Mouse (Mus musculus): ENCODE measurements at regions not wholly inside any gene's neighbourhood (a gene's known extent, or its start where the extent isn't known, plus 50 kb on each side); places are given as distances from the start of the nearest gene placed in this dataset.

GRCm38 (mm10) chr3:41493472-41493871 is 62.1 kb upstream of the Jade1 start:
- 0 out of 2 replicates have a peak, but pooled peaks cover 2% of the 10 kb centered on the region for H3K79me2 ChIP-seq (replicated peaks; ENCODE audit: control insufficient read depth, extremely low read depth, insufficient read depth, poor library complexity, severe bottlenecking)
- dilution Hi-C loops (cut with MboI; ENCODE audit: extremely low pct_ligation_motif_present, extremely low pct_unique_long_range_greater_than_20kb, low sequenced_read_pairs) (no loop called here), in situ Hi-C loops (cut with MboI; ENCODE audit: low pct_ligation_motif_present, low pct_unique_long_range_greater_than_20kb, low sequenced_read_pairs) (no loop called here)
- H3K4me2 ChIP-seq (ENCODE audit: insufficient read depth, low read depth, poor library complexity, severe bottlenecking) = no peak overlapping the region
- H3K9ac ChIP-seq (ENCODE audit: insufficient read depth, low read depth) = no peak overlapping the region
- no peak overlapping the region for H3K27ac ChIP-seq (ENCODE audit: insufficient read depth, low read depth)
- no peaks in the 10 kb centered on the region for H3K27me3 ChIP-seq (replicated peaks)
- no peaks in the 10 kb centered on the region for H3K36me3 ChIP-seq (replicated peaks in 1 of 2; ENCODE audit: control insufficient read depth in 1 of 2, insufficient read depth in 1 of 2, low read length in 1 of 2)
- no peaks in the 10 kb centered on the region for H3K9me3 ChIP-seq (replicated peaks; ENCODE audit: low read length)
- H3K4me3 ChIP-seq (replicated peaks in 1 of 3; ENCODE audit: low read depth in 2 of 3, low read length in 2 of 3, poor library complexity in 1 of 3) = no peak overlapping the region
- H3K4me1 ChIP-seq (ENCODE audit: control insufficient read depth in 1 of 2, insufficient read depth in 2 of 2) = peaks cover 13 to 29% of the 10 kb centered on the region in 2 experiments; a peak in 3 of 4 replicates
- no peak for DNase-seq (ENCODE audit: extremely low read depth)
- TF ChIP-seq MXI1 (IDR thresholded peaks at IDR 0.05; ENCODE audit: low read depth, low read length) (no peak), JUND (conservative IDR thresholded peaks at IDR 0.05; ENCODE audit: low read depth, low read length) (no peak), GABPA (IDR thresholded peaks at IDR 0.05; ENCODE audit: insufficient replicate concordance, low read depth, low read length) (no peak), HCFC1 (IDR thresholded peaks at IDR 0.05; ENCODE audit: low read depth, low read length) (no peak), BHLHE40 (IDR thresholded peaks at IDR 0.05; ENCODE audit: low read depth, low read length) (no peak)

DNA sequence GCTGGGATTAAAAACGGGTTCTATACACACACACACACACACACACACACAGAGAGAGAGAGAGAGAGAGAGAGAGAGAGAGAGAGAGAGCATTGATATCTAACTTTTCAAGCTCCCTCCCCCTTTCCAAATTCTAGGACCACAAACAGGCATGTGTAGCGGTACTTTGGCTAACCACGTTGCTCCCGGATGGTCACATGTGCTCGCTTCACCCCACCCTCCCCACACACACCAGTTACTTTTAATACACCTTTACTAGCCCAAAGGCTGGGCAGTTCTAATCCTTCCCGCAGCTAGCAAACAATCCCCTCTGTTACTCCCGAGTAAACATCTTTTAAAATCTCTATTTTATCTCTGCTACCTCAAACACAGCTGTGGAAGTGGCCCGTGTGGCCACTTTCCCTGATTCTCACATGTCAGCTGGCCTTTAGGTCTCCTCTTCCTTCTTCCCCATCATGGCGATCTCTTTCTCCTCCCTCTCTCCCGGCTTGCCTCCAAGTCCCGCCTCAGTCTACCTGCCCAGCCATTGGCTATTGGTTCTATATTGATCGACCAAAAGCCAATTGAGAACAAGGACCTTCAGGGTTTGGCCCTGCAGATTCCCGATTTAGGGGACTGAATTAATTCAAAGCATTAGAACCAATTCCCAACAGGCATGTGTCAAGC is 62.7 kb upstream of the Jade1 start:
- Histone ChIP-seq H3K27ac (ENCODE audit: insufficient read depth, low read depth) (no peak overlapping the region), H3K4me1 (ENCODE audit: control insufficient read depth in 1 of 2, insufficient read depth in 2 of 2) (peaks cover 13 to 33% of the 10 kb centered on the region in 2 experiments; a peak in 3 of 4 replicates), H3K9ac (ENCODE audit: insufficient read depth, low read depth) (peak overlapping the region; percentile 35; the same call in 1 of the 2 replicates), H3K4me3 (replicated peaks in 1 of 3; ENCODE audit: low read depth in 2 of 3, low read length in 2 of 3, poor library complexity in 1 of 3) (peak overlapping the region; percentile 23 to 53 (median 27)), H3K79me2 (replicated peaks; ENCODE audit: control insufficient read depth, extremely low read depth, insufficient read depth, poor library complexity, severe bottlenecking) (0 out of 2 replicates have a peak, but pooled peaks cover 2% of the 10 kb centered on the region), H3K36me3 (replicated peaks in 1 of 2; ENCODE audit: control insufficient read depth in 1 of 2, insufficient read depth in 1 of 2, low read length in 1 of 2) (no peaks in the 10 kb centered on the region), H3K9me3 (replicated peaks; ENCODE audit: low read length) (no peaks in the 10 kb centered on the region), H3K27me3 (replicated peaks) (no peaks in the 10 kb centered on the region), H3K4me2 (ENCODE audit: insufficient read depth, low read depth, poor library complexity, severe bottlenecking) (no peak overlapping the region)
- DNase-seq (ENCODE audit: extremely low read depth) = no peak
- dilution Hi-C loops (cut with MboI; ENCODE audit: extremely low pct_ligation_motif_present, extremely low pct_unique_long_range_greater_than_20kb, low sequenced_read_pairs) = no loop called here
- in situ Hi-C loops (cut with MboI; ENCODE audit: low pct_ligation_motif_present, low pct_unique_long_range_greater_than_20kb, low sequenced_read_pairs) = no loop called here
- TF ChIP-seq ZC3H11A (IDR thresholded peaks at IDR 0.05; ENCODE audit: low read depth, low read length) (no peak), MAX (IDR thresholded peaks at IDR 0.05; ENCODE audit: low read length) (no peak), MYC (IDR thresholded peaks at IDR 0.05; ENCODE audit: low read depth, low read length) (peak; percentile 12; the same call in 1 of the 2 replicates)

- no peak overlapping the region for H3K27ac ChIP-seq (ENCODE audit: insufficient read depth, low read depth)
- dilution Hi-C loops (cut with MboI; ENCODE audit: extremely low pct_ligation_motif_present, extremely low pct_unique_long_range_greater_than_20kb, low sequenced_read_pairs) (no loop called here), in situ Hi-C loops (cut with MboI; ENCODE audit: low pct_ligation_motif_present, low pct_unique_long_range_greater_than_20kb, low sequenced_read_pairs) (no loop called here)
- H3K9me3 ChIP-seq (replicated peaks; ENCODE audit: low read length) = no peaks in the 10 kb centered on the region
- H3K36me3 ChIP-seq (replicated peaks in 1 of 2; ENCODE audit: control insufficient read depth in 1 of 2, insufficient read depth in 1 of 2, low read length in 1 of 2) = no peaks in the 10 kb centered on the region
- no peak overlapping the region for H3K4me2 ChIP-seq (ENCODE audit: insufficient read depth, low read depth, poor library complexity, severe bottlenecking)
- no peaks in the 10 kb centered on the region for H3K27me3 ChIP-seq (replicated peaks)
- H3K9ac ChIP-seq (ENCODE audit: insufficient read depth, low read depth) = peak overlapping the region; percentile 35; the same call in 1 of the 2 replicates
- no peak for TF ChIP-seq PAX5 (IDR thresholded peaks at IDR 0.05; ENCODE audit: low read length)
- peak in 1 of 2 experiments; percentile 33; a peak in 2 of 4 replicates for TF ChIP-seq CTCF (conservative IDR thresholded peaks at IDR 0.05 in 1 of 2, IDR thresholded peaks at IDR 0.05 in 1 of 2; ENCODE audit: low read depth in 2 of 2, low read length in 2 of 2)
- no peak for TF ChIP-seq CHD1 (IDR thresholded peaks at IDR 0.05; ENCODE audit: low read depth, low read length)
- TF ChIP-seq MAX (IDR thresholded peaks at IDR 0.05; ENCODE audit: low read length) = 0 out of 2 replicates have a peak, but pooled peaks have one; percentile 22
- TF ChIP-seq SIN3A (IDR thresholded peaks at IDR 0.05; ENCODE audit: low read length) = 0 out of 2 replicates have a peak, but pooled peaks have one; percentile 23
- TF ChIP-seq RAD21 (IDR thresholded peaks at IDR 0.05; ENCODE audit: low read depth, low read length) = peak; percentile 17
- no peak for TF ChIP-seq MXI1 (IDR thresholded peaks at IDR 0.05; ENCODE audit: low read depth, low read length)
- 0 out of 2 replicates have a peak, but pooled peaks have one; percentile 27 for TF ChIP-seq MYC (IDR thresholded peaks at IDR 0.05; ENCODE audit: low read depth, low read length)
- peak; percentile 13; the same call in 1 of the 2 replicates for TF ChIP-seq SMC3 (IDR thresholded peaks at IDR 0.05; ENCODE audit: low read depth, low read length)
- peak overlapping the region; percentile 23 to 53 (median 27) for H3K4me3 ChIP-seq (replicated peaks in 1 of 3; ENCODE audit: low read depth in 2 of 3, low read length in 2 of 3, poor library complexity in 1 of 3)
- DNase-seq (ENCODE audit: extremely low read depth) = no peak
- peaks cover 13 to 40% of the 10 kb centered on the region in 2 experiments; a peak in 3 of 4 replicates for H3K4me1 ChIP-seq (ENCODE audit: control insufficient read depth in 1 of 2, insufficient read depth in 2 of 2)
- H3K79me2 ChIP-seq (replicated peaks; ENCODE audit: control insufficient read depth, extremely low read depth, insufficient read depth, poor library complexity, severe bottlenecking) = 0 out of 2 replicates have a peak, but pooled peaks cover 2% of the 10 kb centered on the region
Measured at GRCm38 (mm10) chr3:41492031-41492726, 63.4 kb upstream of the Jade1 start.

Data from CH12.LX (cell line).